Mouse (Mus musculus): ENCODE measurements around the gene Cep19. TPM values are rescaled to one million over a fixed set of nuclear protein-coding genes. Genes with fewer than 3 reads are reported as not detected.
A peak's percentile ranks its signal among the peaks of the same experiment; 100 is the strongest.

Cep19 gene
- polyA plus RNA-seq, 1 experiment from 2014 or later, result 27.0 TPM

- Histone ChIP-seq H3K4me1 (ENCODE audit: control insufficient read depth, insufficient read depth, low read length) (no peaks in the 10 kb centered on the region), H3K36me3 (ENCODE audit: control insufficient read depth, insufficient read depth, low read length) (no peaks in the 10 kb centered on the region), H3K4me2 (ENCODE audit: low read depth, low read length) (peak overlapping the region; percentile 39), H3K9ac (ENCODE audit: low read length) (peak overlapping the region; percentile 38), H3K4me3 (replicated peaks; ENCODE audit: low read length) (peak overlapping the region; percentile 25), H3K9me3 (replicated peaks; ENCODE audit: control insufficient read depth, low read length) (no peaks in the 10 kb centered on the region), H3K27ac (ENCODE audit: low read length) (peak overlapping the region; percentile 28; the same call in 1 of the 2 replicates), H3K27me3 (ENCODE audit: control insufficient read depth, insufficient read depth, low read length) (no peaks in the 10 kb centered on the region)
- ATAC-seq (ENCODE audit: insufficient read depth, low FRiP score), result no peak
- 63% methylated on average over 20 of the region's 20 CpGs for WGBS
Observed at GRCm38 (mm10) chr16:32129449-32130189, 30.0 kb downstream of the Cep19 start.

- H3K4me1 ChIP-seq (ENCODE audit: control insufficient read depth, insufficient read depth, low read length), result no peaks in the 10 kb centered on the region
- H3K4me2 ChIP-seq (ENCODE audit: low read depth, low read length), result peak overlapping the region; percentile 39
- no peaks in the 10 kb centered on the region for H3K36me3 ChIP-seq (ENCODE audit: control insufficient read depth, insufficient read depth, low read length)
- H3K27ac ChIP-seq (ENCODE audit: low read length), result peak overlapping the region; percentile 28; the same call in 1 of the 2 replicates
- H3K4me3 ChIP-seq (replicated peaks; ENCODE audit: low read length), result peak overlapping the region; percentile 25
- H3K9me3 ChIP-seq (replicated peaks; ENCODE audit: control insufficient read depth, low read length), result no peaks in the 10 kb centered on the region
- 54% methylated on average over 16 of the region's 16 CpGs for WGBS
- ATAC-seq (ENCODE audit: insufficient read depth, low FRiP score), result peak; percentile 62
- peak overlapping the region; percentile 38 for H3K9ac ChIP-seq (ENCODE audit: low read length)
- H3K27me3 ChIP-seq (ENCODE audit: control insufficient read depth, insufficient read depth, low read length), result no peaks in the 10 kb centered on the region
Observed at GRCm38 (mm10) chr16:32130190-32130826, 30.7 kb downstream of the Cep19 start.

DNA sequence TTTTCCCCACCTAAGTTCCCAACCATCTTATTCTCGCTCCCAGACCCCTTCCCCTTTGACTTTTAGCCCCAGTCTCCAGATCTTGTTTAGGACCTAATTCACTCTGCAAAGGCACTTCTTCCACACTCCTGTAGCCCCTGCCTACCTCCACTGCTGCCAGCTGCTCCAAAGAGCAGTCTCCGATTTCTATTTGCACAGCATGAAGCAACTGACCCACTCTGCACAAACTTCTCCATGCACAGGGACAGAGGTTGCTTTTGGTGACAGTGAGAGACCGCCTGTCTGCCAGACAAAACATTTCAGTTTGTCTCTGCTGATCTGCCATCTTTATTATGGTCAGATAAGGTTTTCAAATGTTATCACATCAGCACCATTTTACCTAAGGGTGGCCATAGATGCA lies 33.5 kb downstream of the Cep19 start:
- no peak overlapping the region for H3K4me3 ChIP-seq (replicated peaks; ENCODE audit: low read length)
- WGBS, result 79% methylated on average over 3 of the region's 3 CpGs
- no peaks in the 10 kb centered on the region for H3K27me3 ChIP-seq (ENCODE audit: control insufficient read depth, insufficient read depth, low read length)
- no peaks in the 10 kb centered on the region for H3K9me3 ChIP-seq (replicated peaks; ENCODE audit: control insufficient read depth, low read length)
- ATAC-seq (ENCODE audit: insufficient read depth, low FRiP score), result no peak
- no peak overlapping the region for H3K4me2 ChIP-seq (ENCODE audit: low read depth, low read length)
- no peak overlapping the region for H3K9ac ChIP-seq (ENCODE audit: low read length)
- no peak overlapping the region for H3K27ac ChIP-seq (ENCODE audit: low read length)
- no peaks in the 10 kb centered on the region for H3K36me3 ChIP-seq (ENCODE audit: control insufficient read depth, insufficient read depth, low read length)
- no peaks in the 10 kb centered on the region for H3K4me1 ChIP-seq (ENCODE audit: control insufficient read depth, insufficient read depth, low read length)

DNA sequence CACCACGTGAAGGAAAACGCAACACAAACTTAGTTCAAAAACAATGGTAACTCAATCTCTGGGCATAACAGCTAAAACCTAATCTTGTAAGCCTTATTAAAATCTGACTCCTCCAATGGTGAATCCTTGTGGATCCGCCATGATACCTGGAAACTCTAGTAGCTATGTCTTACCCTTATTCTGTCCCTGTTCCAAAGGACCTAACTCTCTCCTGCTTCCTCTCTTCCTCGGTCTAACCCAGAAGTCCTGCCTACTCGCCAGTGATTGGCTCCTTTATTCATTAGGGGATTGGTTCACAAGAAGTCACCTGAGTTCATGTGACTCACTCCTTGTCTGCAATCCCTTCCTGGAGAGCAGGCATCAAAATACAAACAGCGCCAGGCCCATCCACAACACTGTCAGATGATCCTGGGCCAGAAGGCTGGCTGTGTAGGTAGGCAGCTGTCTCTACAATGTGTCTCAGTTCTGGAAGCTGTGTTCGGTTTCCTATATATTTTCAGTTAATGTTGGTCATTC lies 36.3 kb downstream of the Cep19 start:
- Histone ChIP-seq H3K27me3 (ENCODE audit: control insufficient read depth, insufficient read depth, low read length) (no peaks in the 10 kb centered on the region), H3K27ac (ENCODE audit: low read length) (no peak overlapping the region), H3K9ac (ENCODE audit: low read length) (no peak overlapping the region), H3K9me3 (replicated peaks; ENCODE audit: control insufficient read depth, low read length) (no peaks in the 10 kb centered on the region), H3K4me3 (replicated peaks; ENCODE audit: low read length) (no peak overlapping the region), H3K4me1 (ENCODE audit: control insufficient read depth, insufficient read depth, low read length) (no peaks in the 10 kb centered on the region), H3K36me3 (ENCODE audit: control insufficient read depth, insufficient read depth, low read length) (no peaks in the 10 kb centered on the region), H3K4me2 (ENCODE audit: low read depth, low read length) (no peak overlapping the region)
- 81% methylated on average over 7 of the region's 7 CpGs for WGBS
- ATAC-seq (ENCODE audit: insufficient read depth, low FRiP score), result no peak

- H3K27me3 ChIP-seq (ENCODE audit: control insufficient read depth, insufficient read depth, low read length), result no peaks in the 10 kb centered on the region
- 71% methylated on average over 1 of the region's 1 CpGs for WGBS
- no peak overlapping the region for H3K27ac ChIP-seq (ENCODE audit: low read length)
- H3K4me1 ChIP-seq (ENCODE audit: control insufficient read depth, insufficient read depth, low read length), result no peaks in the 10 kb centered on the region
- H3K4me3 ChIP-seq (replicated peaks; ENCODE audit: low read length), result no peak overlapping the region
- H3K4me2 ChIP-seq (ENCODE audit: low read depth, low read length), result no peak overlapping the region
- H3K9ac ChIP-seq (ENCODE audit: low read length), result no peak overlapping the region
- no peak for ATAC-seq (ENCODE audit: insufficient read depth, low FRiP score)
- H3K36me3 ChIP-seq (ENCODE audit: control insufficient read depth, insufficient read depth, low read length), result peaks cover 10% of the 10 kb centered on the region; the same call in 1 of the 2 replicates
- H3K9me3 ChIP-seq (replicated peaks; ENCODE audit: control insufficient read depth, low read length), result no peaks in the 10 kb centered on the region; the same call in 1 of the 2 replicates
Observed at GRCm38 (mm10) chr16:32138954-32139353, 39.4 kb downstream of the Cep19 start.

- ATAC-seq (ENCODE audit: insufficient read depth, low FRiP score), result no peak
- Histone ChIP-seq H3K9ac (ENCODE audit: low read length) (no peak overlapping the region), H3K4me3 (replicated peaks; ENCODE audit: low read length) (no peak overlapping the region), H3K27me3 (ENCODE audit: control insufficient read depth, insufficient read depth, low read length) (no peaks in the 10 kb centered on the region), H3K4me2 (ENCODE audit: low read depth, low read length) (no peak overlapping the region), H3K36me3 (ENCODE audit: control insufficient read depth, insufficient read depth, low read length) (peaks cover 15% of the 10 kb centered on the region; the same call in 1 of the 2 replicates), H3K4me1 (ENCODE audit: control insufficient read depth, insufficient read depth, low read length) (no peaks in the 10 kb centered on the region), H3K27ac (ENCODE audit: low read length) (no peak overlapping the region), H3K9me3 (replicated peaks; ENCODE audit: control insufficient read depth, low read length) (peaks cover 3% of the 10 kb centered on the region; the same call in 1 of the 2 replicates)
- 92% methylated on average over 15 of the region's 15 CpGs for WGBS
Observed at GRCm38 (mm10) chr16:32143766-32144165, 44.2 kb downstream of the Cep19 start.

DNA sequence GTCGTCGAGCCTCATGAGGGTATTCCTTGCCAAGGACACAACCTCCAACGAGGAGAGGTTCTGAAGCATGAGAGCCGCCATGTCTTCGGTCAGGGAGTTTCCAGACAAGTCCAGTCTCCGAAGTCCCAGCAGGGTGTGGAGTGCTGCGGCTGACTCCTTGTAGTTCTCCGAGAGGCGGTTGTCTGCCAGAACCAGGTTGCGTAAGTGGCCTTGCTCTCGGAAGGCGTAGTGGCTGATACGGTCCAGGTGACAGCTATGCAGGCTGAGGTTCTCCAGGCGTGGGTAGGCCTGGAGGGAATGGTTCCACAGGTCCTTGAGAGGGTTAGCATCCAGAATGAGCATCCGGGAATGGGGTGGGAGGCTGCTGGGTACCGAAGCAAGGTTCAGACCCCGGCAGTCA lies 45.0 kb downstream of the Cep19 start:
- peaks cover 3% of the 10 kb centered on the region; the same call in 1 of the 2 replicates for H3K9me3 ChIP-seq (replicated peaks; ENCODE audit: control insufficient read depth, low read length)
- no peak overlapping the region for H3K4me2 ChIP-seq (ENCODE audit: low read depth, low read length)
- no peaks in the 10 kb centered on the region for H3K27me3 ChIP-seq (ENCODE audit: control insufficient read depth, insufficient read depth, low read length)
- WGBS, result 90% methylated on average over 17 of the region's 17 CpGs
- H3K27ac ChIP-seq (ENCODE audit: low read length), result no peak overlapping the region
- no peak overlapping the region for H3K4me3 ChIP-seq (replicated peaks; ENCODE audit: low read length)
- ATAC-seq (ENCODE audit: insufficient read depth, low FRiP score), result no peak
- H3K4me1 ChIP-seq (ENCODE audit: control insufficient read depth, insufficient read depth, low read length), result no peaks in the 10 kb centered on the region
- no peak overlapping the region for H3K9ac ChIP-seq (ENCODE audit: low read length)
- peaks cover 15% of the 10 kb centered on the region; the same call in 1 of the 2 replicates for H3K36me3 ChIP-seq (ENCODE audit: control insufficient read depth, insufficient read depth, low read length)

- peaks cover 3% of the 10 kb centered on the region; the same call in 1 of the 2 replicates for H3K9me3 ChIP-seq (replicated peaks; ENCODE audit: control insufficient read depth, low read length)
- no peaks in the 10 kb centered on the region for H3K27me3 ChIP-seq (ENCODE audit: control insufficient read depth, insufficient read depth, low read length)
- H3K27ac ChIP-seq (ENCODE audit: low read length), result no peak overlapping the region
- WGBS, result 53% methylated on average over 10 of the region's 13 CpGs
- H3K4me1 ChIP-seq (ENCODE audit: control insufficient read depth, insufficient read depth, low read length), result no peaks in the 10 kb centered on the region
- no peak for ATAC-seq (ENCODE audit: insufficient read depth, low FRiP score)
- H3K4me3 ChIP-seq (replicated peaks; ENCODE audit: low read length), result no peak overlapping the region
- peak overlapping the region; percentile 36; the same call in 1 of the 2 replicates for H3K4me2 ChIP-seq (ENCODE audit: low read depth, low read length)
- H3K9ac ChIP-seq (ENCODE audit: low read length), result 0 out of 2 replicates have a peak overlapping the region, but pooled peaks have one; percentile 26
- peaks cover 14% of the 10 kb centered on the region; the same call in 1 of the 2 replicates for H3K36me3 ChIP-seq (ENCODE audit: control insufficient read depth, insufficient read depth, low read length)
Observed at GRCm38 (mm10) chr16:32147589-32148207, 48.1 kb downstream of the Cep19 start.
